Mouse (Mus musculus): ENCODE results near the gene Pdgfc. TPM values are rescaled to one million over a fixed set of nuclear protein-coding genes. Genes with fewer than 3 reads are reported as not detected.

Gene Pdgfc
- polyA plus RNA-seq, 1 experiment from 2014 or later: 27.7 TPM

DNA sequence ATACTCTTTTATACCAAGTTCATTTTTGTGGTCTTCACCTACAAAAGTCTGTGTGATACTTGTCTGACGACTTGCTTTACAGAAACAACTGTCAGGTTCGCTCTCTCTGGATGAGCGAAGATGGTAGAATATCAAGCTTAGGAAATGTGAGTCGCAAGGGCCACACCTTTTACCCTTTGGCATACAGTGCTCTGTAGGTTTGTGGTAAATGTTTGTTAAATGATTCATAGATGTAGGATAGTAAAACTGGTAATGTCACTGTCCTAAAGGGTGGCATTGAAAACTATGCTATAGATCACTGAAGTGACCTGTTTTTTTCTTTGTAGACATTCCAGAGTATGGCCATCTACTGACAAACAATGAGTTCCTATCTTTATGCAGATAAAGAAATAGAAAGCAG, 161.4 kb downstream of the Pdgfc start:
- DNase-seq (ENCODE audit: low spot score) (no peak), ATAC-seq (ENCODE audit: low read depth) (no peak)
- H3K4me3 ChIP-seq (ENCODE audit: low read depth, low read length): no peak overlapping the region
- no peaks in the 10 kb centered on the region for H3K9me3 ChIP-seq (ENCODE audit: control insufficient read depth, low read length)
- H3K27ac ChIP-seq (replicated peaks; ENCODE audit: low read depth, low read length): no peak overlapping the region
- H3K27me3 ChIP-seq (replicated peaks; ENCODE audit: control insufficient read depth, insufficient read depth, low read length): no peaks in the 10 kb centered on the region
- WGBS: 84% methylated on average over 4 of the region's 4 CpGs
- no peaks in the 10 kb centered on the region for H3K4me1 ChIP-seq (ENCODE audit: control insufficient read depth, insufficient read depth, low read length)
- no peak overlapping the region for H3K4me2 ChIP-seq (ENCODE audit: low read depth, low read length)
- H3K36me3 ChIP-seq (ENCODE audit: control insufficient read depth, insufficient read depth, low read length): 0 out of 2 replicates have a peak, but pooled peaks cover 3% of the 10 kb centered on the region
- no peak overlapping the region for H3K9ac ChIP-seq (ENCODE audit: low read depth, low read length)

DNA sequence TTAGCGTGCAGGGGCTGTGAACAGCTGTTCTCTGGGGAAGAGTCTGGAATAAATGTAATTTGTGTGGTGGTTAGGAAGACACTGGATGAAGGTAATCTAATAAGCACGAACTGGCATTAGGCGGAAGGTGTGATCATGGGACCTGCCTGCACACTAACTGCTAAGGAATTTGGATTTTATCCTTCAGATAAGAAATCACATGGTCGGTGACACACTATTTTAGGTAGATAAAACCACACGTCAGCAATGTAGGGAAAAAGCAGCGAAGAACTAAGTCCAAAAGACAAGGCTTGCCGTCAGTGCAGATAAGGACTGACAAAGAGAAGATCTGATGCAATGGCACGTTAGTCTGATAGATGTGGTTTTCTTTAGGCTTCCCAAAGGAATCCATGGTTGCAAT, 164.4 kb downstream of the Pdgfc start:
- H3K4me1 ChIP-seq (ENCODE audit: control insufficient read depth, insufficient read depth, low read length): peaks cover 5% of the 10 kb centered on the region; the same call in 1 of the 2 replicates
- 78% methylated on average over 8 of the region's 8 CpGs for WGBS
- ATAC-seq (ENCODE audit: low read depth) (no peak), DNase-seq (ENCODE audit: low spot score) (no peak)
- H3K4me2 ChIP-seq (ENCODE audit: low read depth, low read length): no peak overlapping the region
- H3K9ac ChIP-seq (ENCODE audit: low read depth, low read length): no peak overlapping the region
- no peaks in the 10 kb centered on the region for H3K27me3 ChIP-seq (replicated peaks; ENCODE audit: control insufficient read depth, insufficient read depth, low read length)
- H3K27ac ChIP-seq (replicated peaks; ENCODE audit: low read depth, low read length): no peak overlapping the region
- no peaks in the 10 kb centered on the region for H3K9me3 ChIP-seq (ENCODE audit: control insufficient read depth, low read length)
- no peak overlapping the region for H3K4me3 ChIP-seq (ENCODE audit: low read depth, low read length)
- H3K36me3 ChIP-seq (ENCODE audit: control insufficient read depth, insufficient read depth, low read length): no peaks in the 10 kb centered on the region

DNA sequence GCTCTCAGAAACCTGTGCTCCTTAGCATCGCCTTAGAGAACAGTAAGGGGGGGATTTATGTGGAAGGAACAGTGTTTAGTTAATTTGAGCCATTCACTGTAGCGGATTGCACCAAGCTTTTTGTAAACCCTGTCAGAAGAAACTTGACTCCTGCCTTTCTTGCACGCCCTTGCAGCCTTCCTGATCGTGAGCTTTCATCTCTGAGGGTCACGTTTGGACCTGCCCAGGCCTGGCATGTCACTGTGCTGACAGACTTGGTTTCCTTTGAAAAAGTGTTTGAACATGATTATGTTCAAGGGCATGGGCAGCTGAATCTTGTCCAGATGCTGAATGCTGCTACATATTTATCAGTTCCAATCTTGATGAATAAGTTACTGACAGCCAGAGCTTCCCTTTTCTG, 169.0 kb downstream of the Pdgfc start:
- Histone ChIP-seq H3K36me3 (ENCODE audit: control insufficient read depth, insufficient read depth, low read length) (no peaks in the 10 kb centered on the region), H3K9ac (ENCODE audit: low read depth, low read length) (no peak overlapping the region), H3K4me2 (ENCODE audit: low read depth, low read length) (no peak overlapping the region), H3K4me3 (ENCODE audit: low read depth, low read length) (no peak overlapping the region), H3K27ac (replicated peaks; ENCODE audit: low read depth, low read length) (peak overlapping the region; percentile 44; the same call in 1 of the 2 replicates), H3K4me1 (ENCODE audit: control insufficient read depth, insufficient read depth, low read length) (peaks cover 8% of the 10 kb centered on the region; the same call in 1 of the 2 replicates), H3K27me3 (replicated peaks; ENCODE audit: control insufficient read depth, insufficient read depth, low read length) (no peaks in the 10 kb centered on the region), H3K9me3 (ENCODE audit: control insufficient read depth, low read length) (no peaks in the 10 kb centered on the region)
- WGBS: 9% methylated on average over 5 of the region's 5 CpGs
- ATAC-seq (ENCODE audit: low read depth) (peak; percentile 55; the same call in 1 of the 2 replicates), DNase-seq (ENCODE audit: low spot score) (peak; percentile 74)

DNA sequence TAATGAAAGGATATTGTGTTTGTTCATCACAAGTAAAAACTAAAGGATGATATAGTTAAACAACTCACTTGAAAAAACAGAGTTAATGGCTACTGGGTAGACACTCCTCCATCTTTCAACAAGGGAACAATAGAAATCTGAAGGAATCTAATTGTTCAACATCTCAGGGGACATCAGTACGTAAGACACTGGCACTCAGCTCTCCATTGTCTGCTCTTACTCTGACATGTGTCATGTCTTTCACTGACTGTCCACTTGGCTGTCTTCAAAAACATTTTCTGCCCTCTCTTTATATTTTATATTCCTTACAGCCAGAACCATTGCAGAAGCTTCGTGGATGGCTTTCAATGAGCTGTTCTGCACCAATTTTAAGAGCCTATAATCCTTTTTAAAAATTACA, 172.0 kb downstream of the Pdgfc start:
- H3K27me3 ChIP-seq (replicated peaks; ENCODE audit: control insufficient read depth, insufficient read depth, low read length): no peaks in the 10 kb centered on the region
- H3K36me3 ChIP-seq (ENCODE audit: control insufficient read depth, insufficient read depth, low read length): no peaks in the 10 kb centered on the region
- no peak overlapping the region for H3K9ac ChIP-seq (ENCODE audit: low read depth, low read length)
- 75% methylated on average over 2 of the region's 2 CpGs for WGBS
- DNase-seq (ENCODE audit: low spot score): no peak
- H3K27ac ChIP-seq (replicated peaks; ENCODE audit: low read depth, low read length): no peak overlapping the region
- H3K9me3 ChIP-seq (ENCODE audit: control insufficient read depth, low read length): no peaks in the 10 kb centered on the region
- no peak overlapping the region for H3K4me2 ChIP-seq (ENCODE audit: low read depth, low read length)
- H3K4me3 ChIP-seq (ENCODE audit: low read depth, low read length): no peak overlapping the region
- H3K4me1 ChIP-seq (ENCODE audit: control insufficient read depth, insufficient read depth, low read length): peaks cover 11% of the 10 kb centered on the region; the same call in 1 of the 2 replicates
- no peak for ATAC-seq (ENCODE audit: low read depth)

DNA sequence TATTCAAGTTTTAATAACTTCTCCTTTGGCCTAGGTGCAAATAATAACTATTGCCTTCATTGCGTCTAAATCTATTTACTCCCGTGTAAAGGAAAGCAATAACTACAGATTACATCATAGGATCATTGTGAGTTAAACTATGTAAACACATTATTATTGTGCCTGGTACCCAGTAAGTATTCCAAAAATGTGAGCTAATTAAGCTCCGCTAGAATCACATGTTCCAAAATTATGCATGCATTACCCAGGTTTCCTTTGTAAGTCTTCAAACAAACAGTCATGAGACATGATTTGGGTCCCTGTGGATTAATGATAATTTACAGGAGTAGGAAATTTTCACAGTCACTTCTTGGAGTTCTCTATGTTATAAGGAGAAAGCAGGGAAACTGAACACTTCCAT, 174.9 kb downstream of the Pdgfc start:
- H3K9me3 ChIP-seq (ENCODE audit: control insufficient read depth, low read length): no peaks in the 10 kb centered on the region
- no peak overlapping the region for H3K27ac ChIP-seq (replicated peaks; ENCODE audit: low read depth, low read length)
- H3K36me3 ChIP-seq (ENCODE audit: control insufficient read depth, insufficient read depth, low read length): no peaks in the 10 kb centered on the region
- no peaks in the 10 kb centered on the region for H3K27me3 ChIP-seq (replicated peaks; ENCODE audit: control insufficient read depth, insufficient read depth, low read length)
- H3K4me3 ChIP-seq (ENCODE audit: low read depth, low read length): no peak overlapping the region
- DNase-seq (ENCODE audit: low spot score) (no peak), ATAC-seq (ENCODE audit: low read depth) (no peak)
- peaks cover 5% of the 10 kb centered on the region; the same call in 1 of the 2 replicates for H3K4me1 ChIP-seq (ENCODE audit: control insufficient read depth, insufficient read depth, low read length)
- WGBS: 80% methylated on average over 3 of the region's 3 CpGs
- no peak overlapping the region for H3K4me2 ChIP-seq (ENCODE audit: low read depth, low read length)
- no peak overlapping the region for H3K9ac ChIP-seq (ENCODE audit: low read depth, low read length)

DNA sequence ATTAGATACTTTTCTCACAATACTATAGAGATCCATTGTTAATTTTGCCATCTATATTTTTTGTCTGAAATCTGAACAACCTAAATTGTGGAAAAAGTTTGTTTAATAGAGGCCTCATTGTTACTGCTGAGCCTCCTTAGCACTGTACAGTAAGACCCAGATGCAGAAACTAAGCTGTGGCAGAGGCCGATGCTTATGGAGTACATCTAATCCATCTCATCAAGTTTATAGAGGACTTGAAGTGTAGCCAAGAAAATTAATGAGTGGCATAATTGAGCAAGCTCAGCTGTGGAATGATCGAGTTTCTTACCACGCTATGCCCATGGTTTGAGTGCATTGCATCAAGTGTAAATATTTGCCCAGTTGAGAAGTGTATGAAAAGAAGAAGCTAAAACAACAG, 175.4 kb downstream of the Pdgfc start:
- H3K36me3 ChIP-seq (ENCODE audit: control insufficient read depth, insufficient read depth, low read length): no peaks in the 10 kb centered on the region
- no peak overlapping the region for H3K4me3 ChIP-seq (ENCODE audit: low read depth, low read length)
- H3K9me3 ChIP-seq (ENCODE audit: control insufficient read depth, low read length): no peaks in the 10 kb centered on the region
- no peak overlapping the region for H3K9ac ChIP-seq (ENCODE audit: low read depth, low read length)
- DNase-seq (ENCODE audit: low spot score) (peak; percentile 31), ATAC-seq (ENCODE audit: low read depth) (0 out of 2 replicates have a peak, but pooled peaks have one; percentile 26)
- H3K4me1 ChIP-seq (ENCODE audit: control insufficient read depth, insufficient read depth, low read length): peaks cover 5% of the 10 kb centered on the region; the same call in 1 of the 2 replicates
- H3K4me2 ChIP-seq (ENCODE audit: low read depth, low read length): no peak overlapping the region
- H3K27ac ChIP-seq (replicated peaks; ENCODE audit: low read depth, low read length): no peak overlapping the region
- 49% methylated on average over 3 of the region's 3 CpGs for WGBS
- H3K27me3 ChIP-seq (replicated peaks; ENCODE audit: control insufficient read depth, insufficient read depth, low read length): no peaks in the 10 kb centered on the region

DNA sequence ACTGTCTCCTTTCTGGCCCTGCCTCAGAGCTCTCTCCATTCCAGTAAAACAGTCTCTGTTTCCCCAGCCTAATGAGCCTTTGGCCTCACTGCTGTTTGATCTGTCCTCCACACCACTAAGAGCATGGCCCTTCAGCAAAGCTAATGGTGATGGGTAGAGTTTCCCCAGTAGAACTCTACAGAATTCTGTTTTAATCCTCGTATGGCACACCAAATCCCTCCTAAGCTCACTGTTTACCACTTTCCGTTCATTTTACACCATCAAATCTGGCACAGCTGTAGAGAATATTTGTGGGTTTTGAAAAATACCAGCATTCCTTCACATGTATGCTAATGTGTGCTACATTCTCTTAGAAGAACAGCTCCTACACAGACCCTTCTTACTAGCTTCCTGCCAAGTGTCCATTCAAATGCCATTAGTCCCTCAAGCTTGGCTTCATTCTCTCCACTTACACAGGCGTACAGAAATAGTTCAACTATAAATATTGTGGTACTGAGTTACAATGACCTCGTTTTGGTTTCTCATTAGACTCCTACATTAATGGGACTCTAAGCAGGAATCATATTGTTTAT, 179.4 kb downstream of the Pdgfc start:
- no peak overlapping the region for H3K4me3 ChIP-seq (ENCODE audit: low read depth, low read length)
- H3K36me3 ChIP-seq (ENCODE audit: control insufficient read depth, insufficient read depth, low read length): no peaks in the 10 kb centered on the region
- no peak overlapping the region for H3K9ac ChIP-seq (ENCODE audit: low read depth, low read length)
- no peak overlapping the region for H3K4me2 ChIP-seq (ENCODE audit: low read depth, low read length)
- peak; percentile 75 for ATAC-seq (ENCODE audit: low read depth)
- 44% methylated on average over 4 of the region's 4 CpGs for WGBS
- no peaks in the 10 kb centered on the region for H3K9me3 ChIP-seq (ENCODE audit: control insufficient read depth, low read length)
- H3K27ac ChIP-seq (replicated peaks; ENCODE audit: low read depth, low read length): peak overlapping the region; percentile 13; the same call in 1 of the 2 replicates
- H3K27me3 ChIP-seq (replicated peaks; ENCODE audit: control insufficient read depth, insufficient read depth, low read length): no peaks in the 10 kb centered on the region
- peak; percentile 77 for DNase-seq (ENCODE audit: low spot score)
- H3K4me1 ChIP-seq (ENCODE audit: control insufficient read depth, insufficient read depth, low read length): peaks cover 5% of the 10 kb centered on the region; the same call in 1 of the 2 replicates

DNA sequence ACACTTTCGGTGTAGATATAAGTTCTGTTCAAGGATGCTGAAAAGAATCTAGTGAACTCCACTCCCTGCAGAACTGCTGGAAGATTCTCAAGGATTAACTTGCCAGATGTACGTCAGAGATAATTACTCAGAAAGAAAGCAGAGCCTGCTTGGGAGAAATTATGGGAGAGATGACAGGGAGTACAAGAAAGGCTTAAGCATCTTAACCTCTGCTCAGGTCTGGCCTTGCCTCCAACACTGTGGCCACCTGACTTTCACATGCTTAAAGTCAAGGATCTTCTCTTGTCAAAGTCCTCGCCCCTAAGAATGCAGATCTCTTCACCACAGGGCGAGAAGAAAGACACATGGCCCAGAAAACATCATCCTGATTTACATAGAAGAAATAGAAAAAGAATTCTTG, 185.5 kb downstream of the Pdgfc start:
- no peak overlapping the region for H3K4me2 ChIP-seq (ENCODE audit: low read depth, low read length)
- H3K27me3 ChIP-seq (replicated peaks; ENCODE audit: control insufficient read depth, insufficient read depth, low read length): no peaks in the 10 kb centered on the region
- no peak overlapping the region for H3K4me3 ChIP-seq (ENCODE audit: low read depth, low read length)
- no peaks in the 10 kb centered on the region for H3K9me3 ChIP-seq (ENCODE audit: control insufficient read depth, low read length)
- DNase-seq (ENCODE audit: low spot score) (peak; percentile 42), ATAC-seq (ENCODE audit: low read depth) (0 out of 2 replicates have a peak, but pooled peaks have one; percentile 30)
- no peak overlapping the region for H3K9ac ChIP-seq (ENCODE audit: low read depth, low read length)
- no peaks in the 10 kb centered on the region for H3K36me3 ChIP-seq (ENCODE audit: control insufficient read depth, insufficient read depth, low read length)
- no peak overlapping the region for H3K27ac ChIP-seq (replicated peaks; ENCODE audit: low read depth, low read length)
- no peaks in the 10 kb centered on the region for H3K4me1 ChIP-seq (ENCODE audit: control insufficient read depth, insufficient read depth, low read length)
- WGBS: 49% methylated on average over 4 of the region's 4 CpGs

DNA sequence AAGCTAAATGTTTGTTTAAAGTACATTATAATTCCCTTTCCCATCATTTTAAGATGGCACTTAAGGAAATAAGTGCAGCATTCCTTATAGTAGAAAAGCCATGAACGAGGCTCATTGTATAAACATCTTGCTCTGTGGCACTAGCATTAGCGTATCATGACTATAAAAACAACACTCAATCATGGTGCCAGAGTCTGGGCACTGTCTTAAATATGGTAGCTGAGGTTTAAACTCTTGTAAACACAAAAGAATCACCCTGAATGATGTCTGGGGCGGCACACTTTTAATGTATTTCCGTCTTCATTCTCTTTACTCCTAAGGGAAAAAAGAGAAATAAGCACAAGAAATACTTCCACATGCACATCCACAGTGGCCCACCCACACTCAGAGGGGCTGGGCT, 192.1 kb downstream of the Pdgfc start:
- Histone ChIP-seq H3K4me3 (ENCODE audit: low read depth, low read length) (no peak overlapping the region), H3K4me2 (ENCODE audit: low read depth, low read length) (no peak overlapping the region), H3K27ac (replicated peaks; ENCODE audit: low read depth, low read length) (no peak overlapping the region), H3K4me1 (ENCODE audit: control insufficient read depth, insufficient read depth, low read length) (0 out of 2 replicates have a peak, but pooled peaks cover 3% of the 10 kb centered on the region), H3K36me3 (ENCODE audit: control insufficient read depth, insufficient read depth, low read length) (no peaks in the 10 kb centered on the region), H3K27me3 (replicated peaks; ENCODE audit: control insufficient read depth, insufficient read depth, low read length) (no peaks in the 10 kb centered on the region), H3K9me3 (ENCODE audit: control insufficient read depth, low read length) (no peaks in the 10 kb centered on the region), H3K9ac (ENCODE audit: low read depth, low read length) (no peak overlapping the region)
- ATAC-seq (ENCODE audit: low read depth) (no peak), DNase-seq (ENCODE audit: low spot score) (peak; percentile 51)
- 44% methylated on average over 4 of the region's 4 CpGs for WGBS
